Mouse (Mus musculus): ENCODE results near the gene Bcar3.
A peak's percentile ranks its signal among the peaks of the same experiment; 100 is the strongest.

The Bcar3 gene

DNA sequence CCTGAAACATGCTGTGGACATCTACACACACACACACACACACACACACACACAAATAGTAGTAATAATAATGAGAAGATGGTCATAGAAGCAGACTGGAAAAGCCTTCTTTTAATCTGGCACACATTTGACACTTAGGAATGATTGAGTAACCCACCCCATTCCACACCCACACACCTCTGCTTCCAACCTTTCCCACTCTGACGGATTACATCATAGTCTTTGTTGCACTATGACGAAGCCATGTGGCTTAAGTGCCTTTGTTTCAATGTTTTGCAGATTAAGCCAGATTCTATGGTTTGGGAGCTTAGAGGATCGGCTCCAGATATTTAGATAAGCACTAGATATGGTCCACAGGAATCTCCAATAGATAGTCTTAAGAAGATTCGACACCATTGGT is 42.1 kb downstream of the Bcar3 start:
- peak; percentile 58 for DNase-seq (ENCODE audit: low read depth, low spot score)

DNA sequence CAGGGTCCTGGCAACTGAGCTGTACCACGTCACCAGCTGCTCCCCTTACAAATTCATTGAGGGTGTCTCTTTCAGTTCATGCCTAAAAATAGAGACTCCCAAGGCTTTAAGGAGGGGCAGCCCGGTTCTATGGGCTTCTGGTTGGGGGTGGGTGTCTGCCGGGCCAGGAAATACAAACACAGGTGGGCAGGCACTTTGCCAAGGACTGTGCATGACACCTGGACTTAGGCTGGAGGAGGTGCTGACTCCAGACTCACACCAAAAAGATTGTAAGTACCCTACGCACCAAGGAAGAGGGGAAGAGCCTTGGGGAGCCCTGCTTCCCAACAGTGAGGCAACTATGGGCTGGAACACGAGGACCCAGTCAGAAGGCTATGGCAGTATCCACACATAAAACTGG is 44.1 kb downstream of the Bcar3 start:
- DNase-seq (ENCODE audit: low read depth, low spot score), result no peak

DNA sequence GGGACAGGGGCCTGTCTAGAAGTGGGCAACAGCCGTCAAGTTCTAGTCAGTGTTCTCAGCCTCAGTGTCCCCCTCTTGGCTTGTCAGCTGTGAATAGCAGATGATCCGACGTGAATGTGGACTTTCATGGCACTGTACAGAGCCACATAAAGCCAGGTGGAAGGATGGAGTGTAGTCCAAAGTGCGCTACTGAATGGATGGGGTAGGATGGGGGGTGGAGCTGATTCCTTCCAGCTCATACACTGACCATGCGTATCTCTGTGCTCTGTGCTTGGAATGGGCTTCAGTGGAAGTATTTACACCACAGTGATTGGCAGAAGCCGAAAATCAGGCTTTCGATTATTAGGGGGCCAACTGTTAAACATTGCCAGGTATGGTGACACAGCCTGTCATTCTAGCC is 45.0 kb downstream of the Bcar3 start:
- no peak for DNase-seq (ENCODE audit: low read depth, low spot score)

- no peak for DNase-seq (ENCODE audit: low read depth, low spot score)
Measured at GRCm38 (mm10) chr3:122340135-122341068, 46.5 kb downstream of the Bcar3 start.

DNA sequence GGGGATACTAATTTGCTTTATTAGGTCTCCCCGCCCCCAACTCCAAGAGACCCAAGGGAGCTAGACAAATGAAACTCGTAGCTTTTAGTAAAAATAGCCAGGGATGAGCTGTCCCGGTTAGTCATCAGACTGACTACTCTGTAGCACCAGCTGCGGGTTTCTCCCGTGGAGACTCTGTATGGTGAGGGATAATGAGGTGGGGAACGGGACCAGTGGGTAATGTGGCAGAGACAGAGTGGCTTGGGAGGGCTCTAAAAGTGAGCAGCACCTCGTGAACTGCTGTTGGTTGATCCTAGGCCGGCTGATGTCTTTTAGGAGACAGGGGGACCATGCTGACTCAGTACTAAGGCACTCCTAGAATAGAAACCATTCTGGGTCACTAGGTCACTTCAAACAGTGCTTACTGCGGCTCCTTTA is 49.5 kb downstream of the Bcar3 start:
- DNase-seq (ENCODE audit: low read depth, low spot score), result peak; percentile 85

DNA sequence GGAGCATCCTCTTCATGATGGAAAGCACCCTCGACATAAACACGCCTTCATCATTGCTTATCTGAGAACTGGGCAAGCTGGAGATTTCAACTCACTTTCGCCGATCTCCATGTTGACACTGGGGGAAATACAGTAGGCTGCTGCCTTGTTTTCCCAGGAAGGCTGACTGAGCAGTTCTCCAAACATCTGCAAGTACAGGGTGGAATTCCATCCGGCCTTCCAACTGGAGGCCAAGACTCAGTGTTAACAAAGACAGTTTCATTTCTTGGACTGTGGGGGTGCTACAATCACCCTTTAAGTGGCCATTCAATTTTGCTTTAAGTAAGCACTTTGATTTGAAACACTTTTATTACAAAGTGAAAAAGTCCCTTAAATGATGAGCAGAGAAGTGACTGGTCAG is 50.4 kb downstream of the Bcar3 start:
- DNase-seq (ENCODE audit: low read depth, low spot score), result peak; percentile 53

DNA sequence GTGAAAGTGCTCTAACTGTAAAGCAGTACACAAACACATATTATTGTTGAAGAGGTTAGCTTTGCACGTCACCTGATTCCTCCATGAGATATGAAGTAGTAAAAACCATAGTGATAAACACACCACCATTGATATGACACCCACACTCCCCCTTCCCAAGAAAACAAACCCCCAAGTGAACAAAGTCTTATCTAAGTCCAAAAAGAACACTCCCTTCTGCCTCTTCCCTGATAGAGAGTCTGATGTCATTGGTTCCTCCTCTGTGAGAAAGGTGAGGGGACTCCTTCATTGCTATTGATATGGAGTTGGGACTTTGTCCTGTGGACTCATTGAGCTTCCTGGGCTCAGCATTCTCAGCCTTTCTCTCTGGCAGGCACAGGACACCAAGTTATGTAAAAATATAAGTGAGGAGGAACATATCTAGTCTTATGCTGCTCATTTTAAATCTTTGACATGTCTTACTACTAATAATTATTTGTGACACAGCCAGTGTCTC is 52.1 kb downstream of the Bcar3 start:
- DNase-seq (ENCODE audit: low read depth, low spot score), result no peak

- DNase-seq (ENCODE audit: low read depth, low spot score), result no peak
Measured at GRCm38 (mm10) chr3:122346600-122346999, 52.7 kb downstream of the Bcar3 start.

- peak; percentile 93 for DNase-seq (ENCODE audit: low read depth, low spot score)
Measured at GRCm38 (mm10) chr3:122348677-122349076, 54.7 kb downstream of the Bcar3 start.

- no peak for DNase-seq (ENCODE audit: low read depth, low spot score)
Measured at GRCm38 (mm10) chr3:122352801-122353200, 58.9 kb downstream of the Bcar3 start.

DNA sequence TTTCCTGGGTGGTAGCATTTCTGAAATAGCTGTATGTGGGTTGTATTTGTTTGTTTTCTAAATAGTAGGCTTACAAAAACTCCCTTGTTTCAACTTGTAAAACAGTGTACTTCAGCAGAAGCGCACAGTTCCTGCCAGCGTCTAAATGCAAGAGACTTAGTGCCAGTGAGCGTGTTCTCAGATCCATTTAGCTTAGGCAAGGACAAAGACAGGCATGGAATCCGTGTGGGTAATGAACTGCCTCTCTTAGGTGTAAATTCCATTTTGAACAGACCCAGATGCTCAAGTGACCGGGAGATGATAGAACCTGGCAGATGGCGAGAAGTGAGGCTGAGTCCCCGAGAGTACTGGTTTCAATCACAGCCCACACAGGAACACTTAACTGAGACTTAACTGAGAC is 65.5 kb downstream of the Bcar3 start:
- DNase-seq (ENCODE audit: low read depth, low spot score), result no peak

GRCm38 (mm10) chr3:122359954-122360353 is 66.0 kb downstream of the Bcar3 start:
- DNase-seq (ENCODE audit: low read depth, low spot score), result no peak

- no peak for DNase-seq (ENCODE audit: low read depth, low spot score)
Measured at GRCm38 (mm10) chr3:122360721-122361138, 66.8 kb downstream of the Bcar3 start.

GRCm38 (mm10) chr3:122362719-122363118 is 68.8 kb downstream of the Bcar3 start:
- peak; percentile 75 for DNase-seq (ENCODE audit: low read depth, low spot score)

DNA sequence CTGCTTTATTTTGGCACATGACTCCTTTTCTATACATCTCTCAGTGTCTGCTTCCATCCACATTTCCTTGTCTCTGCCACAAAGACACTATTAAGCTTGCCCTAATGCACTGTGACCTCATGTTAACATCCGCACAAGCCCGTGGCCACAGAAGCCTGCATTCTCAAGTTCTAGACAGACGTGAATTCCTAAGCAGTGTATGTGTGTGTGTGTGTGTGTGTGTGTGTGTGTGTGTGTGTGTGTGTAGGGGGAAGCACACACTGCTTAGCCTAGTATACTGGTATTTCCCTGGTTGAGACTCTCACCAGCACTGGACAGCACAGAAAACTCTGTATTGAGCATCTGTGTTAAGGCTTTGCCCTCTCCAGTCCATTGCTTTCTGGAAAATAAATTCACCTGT is 70.6 kb downstream of the Bcar3 start:
- DNase-seq (ENCODE audit: low read depth, low spot score), result peak; percentile 63

- peak; percentile 94 for DNase-seq (ENCODE audit: low read depth, low spot score)
Measured at GRCm38 (mm10) chr3:122365326-122365725, 71.4 kb downstream of the Bcar3 start.

GRCm38 (mm10) chr3:122371646-122372341 is 77.9 kb downstream of the Bcar3 start:
- DNase-seq (ENCODE audit: low read depth, low spot score), result peak; percentile 92

DNA sequence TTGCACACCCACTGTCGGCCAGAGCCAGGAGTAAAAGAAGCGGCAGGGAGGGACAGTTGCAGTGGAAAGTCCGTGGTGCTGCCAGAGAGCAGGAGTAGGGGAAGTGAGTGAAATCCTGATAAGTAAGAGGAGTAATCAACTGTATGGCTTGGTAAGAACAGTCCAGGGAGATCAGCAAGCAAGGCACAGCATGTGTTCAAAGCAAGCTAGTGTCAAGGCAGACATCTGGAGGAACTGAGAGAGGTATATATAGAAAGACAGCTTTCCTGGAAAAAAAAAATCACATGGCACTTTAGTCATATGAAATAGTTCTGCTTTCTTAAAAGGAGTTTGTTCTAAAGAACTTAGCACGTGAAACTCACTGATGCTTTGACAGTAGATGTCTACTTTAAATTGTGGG is 78.7 kb downstream of the Bcar3 start:
- DNase-seq (ENCODE audit: low read depth, low spot score), result no peak

DNA sequence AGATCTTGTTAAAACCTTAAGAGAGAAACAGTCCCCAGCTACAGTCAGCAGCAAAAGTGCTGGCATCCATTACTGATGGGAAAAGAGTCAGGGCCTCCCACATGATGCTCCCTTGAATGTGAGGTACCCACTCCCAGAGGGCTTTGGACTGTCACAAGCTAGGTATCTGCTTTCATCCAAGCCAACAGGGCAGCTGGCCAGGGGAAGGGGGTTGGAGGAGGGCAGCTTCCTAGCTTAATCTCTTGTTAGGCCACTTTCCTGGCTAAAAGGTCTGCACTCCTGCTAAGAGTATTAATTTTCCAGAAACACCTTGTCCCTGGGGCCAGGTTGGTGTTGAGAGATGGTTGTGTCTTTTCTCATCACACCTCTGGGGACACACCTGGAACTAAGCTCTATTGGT is 82.1 kb downstream of the Bcar3 start:
- peak; percentile 44 for DNase-seq (ENCODE audit: low read depth, low spot score)

GRCm38 (mm10) chr3:122376412-122376831 is 82.5 kb downstream of the Bcar3 start:
- DNase-seq (ENCODE audit: low read depth, low spot score), result peak; percentile 76

- peak; percentile 43 for DNase-seq (ENCODE audit: low read depth, low spot score)
Measured at GRCm38 (mm10) chr3:122376841-122377464, 83.0 kb downstream of the Bcar3 start.

- DNase-seq (ENCODE audit: low read depth, low spot score), result no peak
Measured at GRCm38 (mm10) chr3:122378634-122379033, 84.7 kb downstream of the Bcar3 start.
